Mouse (Mus musculus) heart, adult 2 months (tissue): Measurements from ENCODE around the gene Mcts2. TPM values are rescaled to one million over a fixed set of nuclear protein-coding genes. Genes with fewer than 3 reads are reported as not detected.
"Not testable (repeated sequence)": the region's sequence is repeated elsewhere in the genome, so short reads cannot be mapped to it uniquely, and the experiment has no call there.

Experiments
- DNase-seq, 2 experiments: peaks; one replicate each; pipeline ENCODE4 v3.0.0; 2021
- H3K27ac ChIP-seq: fragments of 200-600 bp; 2 replicates; pipeline ENCODE4 v1.8.1; 2022
- H3K27me3 ChIP-seq: fragments of 200-500 bp; 2 replicates; pipeline ENCODE4 v1.6.1; 2012; ENCODE audit warnings: mild to moderate bottlenecking, low read length, inconsistent platforms, mixed read lengths; ENCODE audit not compliant: control insufficient read depth, insufficient read depth
- H3K36me3 ChIP-seq: fragments of 200-500 bp; 2 replicates; pipeline ENCODE4 v1.6.1; 2012; ENCODE audit warnings: low read length, inconsistent platforms; ENCODE audit not compliant: control insufficient read depth, insufficient read depth
- H3K4me1 ChIP-seq: fragments of 200-500 bp; 2 replicates; pipeline ENCODE4 v1.6.1; 2011; ENCODE audit warnings: low read length; ENCODE audit not compliant: control insufficient read depth, insufficient read depth
- H3K4me3 ChIP-seq: fragments of 200-600 bp; 2 replicates; pipeline ENCODE4 v1.8.1; 2022
- H3K79me2 ChIP-seq: fragments of 200-500 bp; replicated peaks from 2 replicates; pipeline ENCODE4 v1.6.1; 2012; ENCODE audit warnings: mild to moderate bottlenecking, inconsistent platforms, low read length, moderate library complexity, mixed read lengths; ENCODE audit not compliant: control insufficient read depth, insufficient read depth
- H3K9ac ChIP-seq: fragments of 200-500 bp; 2 replicates; pipeline ENCODE4 v1.6.1; 2012; ENCODE audit warnings: low read depth, mild to moderate bottlenecking, control low read depth, inconsistent platforms, low read length, mixed read lengths
- CTCF ChIP-seq: fragments of 200-600 bp; IDR thresholded peaks from 2 replicates; pipeline ENCODE4 v1.8.1; 2022; ENCODE audit warnings: antibody characterized with exemption, mild to moderate bottlenecking, moderate library complexity
- EP300 ChIP-seq: fragments of 200-500 bp; IDR thresholded peaks from 2 replicates; pipeline ENCODE4 v1.6.1; 2011; ENCODE audit warnings: low read depth, low read length, control low read depth; ENCODE audit not compliant: insufficient read depth
- POLR2A ChIP-seq: fragments of 200-500 bp; IDR thresholded peaks from 2 replicates; pipeline ENCODE4 v1.6.1; 2011; ENCODE audit warnings: mild to moderate bottlenecking, low read depth, low read length, control low read depth; ENCODE audit not compliant: insufficient read depth
- WGBS: fragments of 180-500 bp; shearing (Covaris S2); methylation state at CpG from one replicate; pipeline ENCODE4 v1.1.7; 2018; 5-methylcytosine and 5-hydroxymethylcytosine counted together
- intact Hi-C: fragments of 180-260 bp; cut with DNase I; formaldehyde crosslinking; loops from one replicate; pipeline ENCODE4 v1.15.1; 2025
- polyA plus RNA-seq: library from polyadenylated mRNA; depleted of rRNA; stranded (reverse); fragments of >200 nt; gene quantifications from 2 replicates; pipeline ENCODE4 v1.2.3, GENCODE M21; 2012
- total RNA-seq, 2 experiments: library from RNA; stranded (reverse); gene quantifications; 2 replicates each; pipeline ENCODE4 v1.2.3; 2021

Mcts2 gene
- total and polyA plus RNA-seq, 3 experiments, result 8.6 to 18.2 (median 14.8) TPM

DNA sequence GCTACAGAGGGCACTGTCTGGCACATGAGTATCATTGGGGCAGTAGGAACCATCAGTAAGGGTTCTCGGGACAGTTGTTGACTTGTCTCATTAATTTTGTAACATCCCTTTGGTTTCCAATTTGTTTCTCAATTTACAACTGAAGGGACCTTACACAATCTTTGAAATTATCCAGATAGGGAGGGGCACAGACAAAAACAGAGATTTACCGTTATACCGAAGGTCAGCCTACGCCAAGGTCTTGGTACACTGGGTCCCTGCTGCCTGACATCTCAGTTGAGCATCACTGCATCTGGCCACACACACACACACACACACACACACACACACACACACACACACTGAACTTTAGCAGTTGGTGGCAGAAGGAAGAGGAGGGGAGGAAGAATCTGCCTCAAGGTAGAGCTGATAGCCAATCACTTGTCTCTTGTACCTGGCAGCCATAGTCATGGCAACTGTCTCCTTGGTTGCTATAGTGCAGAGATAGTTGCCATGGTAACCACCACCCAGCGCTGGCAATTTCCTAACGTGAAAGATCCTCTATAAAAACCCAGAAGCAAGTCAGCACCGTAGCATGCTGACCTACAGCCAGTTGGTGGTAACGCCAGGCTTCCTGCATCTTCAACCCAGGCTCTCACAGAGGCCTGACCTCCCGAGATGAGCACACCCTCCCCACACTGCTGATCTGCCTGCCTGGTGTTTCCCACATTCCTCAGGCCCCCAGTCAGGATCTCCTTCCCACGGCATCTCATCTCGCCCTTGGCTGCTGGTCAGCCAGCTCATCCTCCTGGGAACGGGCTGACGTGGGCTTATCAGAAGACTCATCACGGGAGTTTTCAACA, 32.7 kb upstream of the Mcts2 start:
- no peak for TF ChIP-seq EP300
- no peak for TF ChIP-seq POLR2A
- no peak for TF ChIP-seq CTCF

DNA sequence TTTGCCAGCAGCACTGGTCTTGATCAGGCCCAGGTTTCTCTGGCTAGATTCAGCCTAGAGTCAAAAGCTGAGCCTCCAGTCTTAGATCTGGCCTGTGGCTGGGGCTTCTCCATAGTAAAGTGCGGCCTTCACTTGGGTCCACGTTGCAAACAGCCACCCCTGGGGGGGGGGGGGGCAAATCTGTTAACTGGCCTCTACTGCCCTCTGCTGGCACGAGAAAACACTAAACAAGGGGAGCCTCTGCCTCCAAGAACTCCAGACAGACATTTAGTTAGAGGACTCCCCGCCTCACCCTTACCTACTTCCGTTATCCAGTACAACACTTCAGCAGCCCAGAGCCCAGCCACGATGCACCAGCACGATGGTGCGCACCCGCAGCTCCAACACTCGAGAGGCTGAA, 29.4 kb upstream of the Mcts2 start:
- 50% methylated on average over 10 of the region's 10 CpGs for WGBS

More for the DNA sequence above, 32.7 kb upstream of the Mcts2 start:
- Histone ChIP-seq H3K27me3 (no peaks in the 10 kb centered on the region), H3K9ac (no peak overlapping the region), H3K36me3 (no peaks in the 10 kb centered on the region), H3K4me1 (peaks cover 8% of the 10 kb centered on the region; the same call in 1 of the 2 replicates), H3K4me3 (no peak overlapping the region), H3K79me2 (no peaks in the 10 kb centered on the region), H3K27ac (peak overlapping the region; percentile 51; the same call in 1 of the 2 replicates)
- peak; percentile 51 to 69 for DNase-seq
- 33% methylated on average over 14 of the region's 14 CpGs for WGBS
- intact Hi-C loops, result no loop called here

DNA sequence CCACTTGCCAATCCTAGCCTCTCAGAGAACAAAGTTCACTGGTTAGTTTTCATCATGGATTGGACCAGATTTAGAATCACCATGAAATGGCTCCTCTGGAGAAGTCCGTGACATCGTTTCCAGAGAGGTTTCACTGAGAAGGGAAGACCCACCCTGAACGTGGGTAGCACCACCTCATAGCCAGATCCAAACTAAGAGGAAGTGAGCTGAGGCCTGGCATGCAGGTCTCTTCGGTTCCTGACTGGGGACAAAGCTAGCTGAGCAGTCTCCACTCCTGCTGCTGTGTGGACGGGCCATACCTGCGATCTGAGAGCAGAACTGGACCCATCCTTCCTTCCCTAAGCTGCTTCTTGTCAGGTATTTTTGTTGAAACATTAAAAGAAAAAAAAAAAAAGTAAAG, 25.7 kb upstream of the Mcts2 start:
- Histone ChIP-seq H3K4me1 (no peaks in the 10 kb centered on the region), H3K27ac (no peak overlapping the region), H3K27me3 (no peaks in the 10 kb centered on the region), H3K4me3 (no peak overlapping the region), H3K79me2 (no peaks in the 10 kb centered on the region), H3K9ac (no peak overlapping the region), H3K36me3 (no peaks in the 10 kb centered on the region)
- no peak for TF ChIP-seq CTCF
- no peak for TF ChIP-seq POLR2A
- no peak for TF ChIP-seq EP300
- 73% methylated on average over 6 of the region's 6 CpGs for WGBS
- intact Hi-C loops, result no loop called here
- DNase-seq, result no peak

More for the DNA sequence above, 29.4 kb upstream of the Mcts2 start:
- H3K36me3 ChIP-seq, result no peaks in the 10 kb centered on the region
- H3K9ac ChIP-seq, result no peak overlapping the region
- H3K4me3 ChIP-seq, result no peak overlapping the region
- peak in 1 of 2 experiments; percentile 47 for DNase-seq
- TF ChIP-seq POLR2A (no peak), CTCF (peak; percentile 75), EP300 (no peak)
- H3K27me3 ChIP-seq, result no peaks in the 10 kb centered on the region
- peaks cover 8% of the 10 kb centered on the region; the same call in 1 of the 2 replicates for H3K4me1 ChIP-seq
- H3K79me2 ChIP-seq, result no peaks in the 10 kb centered on the region
- no peak overlapping the region for H3K27ac ChIP-seq
- intact Hi-C loops, result loop anchor here (1.0 kb wide), 1 partner anchor 42 kb away; no protein-coding TSS in a partner anchor

DNA sequence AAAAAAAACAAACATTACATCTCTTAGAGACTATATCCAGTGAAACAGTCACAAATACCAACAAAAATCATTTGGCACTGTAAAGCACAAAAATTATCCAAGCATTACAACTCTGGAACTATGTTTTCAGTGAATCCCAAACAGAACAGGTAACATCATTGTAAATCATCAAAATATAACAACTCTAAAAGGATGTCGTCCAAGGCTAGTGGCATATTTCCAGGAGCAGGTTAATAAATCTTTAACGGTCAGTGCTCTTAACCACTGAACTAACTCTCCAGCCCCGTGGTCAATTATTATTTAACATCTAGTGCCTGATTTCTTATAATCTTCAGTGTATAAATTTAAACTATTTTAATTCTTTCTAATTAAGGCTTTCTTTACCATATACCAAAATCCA, 20.6 kb upstream of the Mcts2 start:
- intact Hi-C loops, H3K27me3 ChIP-seq, H3K79me2 ChIP-seq, H3K36me3 ChIP-seq, H3K27ac ChIP-seq, H3K4me3 ChIP-seq, H3K9ac ChIP-seq, DNase-seq, H3K4me1 ChIP-seq: not testable (repeated sequence)
- WGBS, result 71% methylated on average over 3 of the region's 3 CpGs

DNA sequence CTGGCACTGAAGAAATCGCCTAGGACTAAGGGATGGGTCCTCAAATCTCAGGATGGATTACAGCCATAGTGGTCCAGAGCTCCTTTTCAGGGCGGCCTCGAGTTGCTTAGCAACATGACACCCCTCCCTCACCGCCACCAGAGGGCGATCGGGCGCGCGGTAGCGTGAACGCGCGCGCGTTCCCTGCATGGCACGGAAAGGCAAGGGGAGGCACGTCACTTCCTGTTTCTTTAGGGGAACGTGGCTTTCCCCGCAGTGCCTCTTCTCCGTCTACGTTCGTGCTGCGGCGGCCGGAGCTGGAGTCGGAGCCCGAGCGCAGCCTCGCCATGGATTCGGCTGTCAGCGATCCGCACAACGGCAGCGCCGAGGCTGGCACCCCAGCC, 17.6 kb upstream of the Mcts2 start, which contains the start of gene H13:
H13 (plus strand) TSS at position 206 of the 383 bp plus-strand sequence.
- Histone ChIP-seq H3K4me3 (peak within 1 kb of the TSS; percentile 80), H3K36me3 (no peaks in the 10 kb centered on the region), H3K9ac (peak within 1 kb of the TSS; percentile 88), H3K4me1 (peaks cover 16% of the 10 kb centered on the region), H3K27me3 (no peaks in the 10 kb centered on the region), H3K79me2 (no peaks in the 10 kb centered on the region; the same call in 1 of the 2 replicates), H3K27ac (peak within 1 kb of the TSS; percentile 90)
- peak; percentile 94 for DNase-seq
- intact Hi-C loops, result no loop called here
- WGBS, result 1% methylated on average over 35 of the region's 35 CpGs
- TF ChIP-seq EP300, result peak; percentile 71; the same call in 1 of the 2 replicates
- TF ChIP-seq POLR2A, result peak; percentile 95
- TF ChIP-seq CTCF, result no peak; the same call in 1 of the 2 replicates

DNA sequence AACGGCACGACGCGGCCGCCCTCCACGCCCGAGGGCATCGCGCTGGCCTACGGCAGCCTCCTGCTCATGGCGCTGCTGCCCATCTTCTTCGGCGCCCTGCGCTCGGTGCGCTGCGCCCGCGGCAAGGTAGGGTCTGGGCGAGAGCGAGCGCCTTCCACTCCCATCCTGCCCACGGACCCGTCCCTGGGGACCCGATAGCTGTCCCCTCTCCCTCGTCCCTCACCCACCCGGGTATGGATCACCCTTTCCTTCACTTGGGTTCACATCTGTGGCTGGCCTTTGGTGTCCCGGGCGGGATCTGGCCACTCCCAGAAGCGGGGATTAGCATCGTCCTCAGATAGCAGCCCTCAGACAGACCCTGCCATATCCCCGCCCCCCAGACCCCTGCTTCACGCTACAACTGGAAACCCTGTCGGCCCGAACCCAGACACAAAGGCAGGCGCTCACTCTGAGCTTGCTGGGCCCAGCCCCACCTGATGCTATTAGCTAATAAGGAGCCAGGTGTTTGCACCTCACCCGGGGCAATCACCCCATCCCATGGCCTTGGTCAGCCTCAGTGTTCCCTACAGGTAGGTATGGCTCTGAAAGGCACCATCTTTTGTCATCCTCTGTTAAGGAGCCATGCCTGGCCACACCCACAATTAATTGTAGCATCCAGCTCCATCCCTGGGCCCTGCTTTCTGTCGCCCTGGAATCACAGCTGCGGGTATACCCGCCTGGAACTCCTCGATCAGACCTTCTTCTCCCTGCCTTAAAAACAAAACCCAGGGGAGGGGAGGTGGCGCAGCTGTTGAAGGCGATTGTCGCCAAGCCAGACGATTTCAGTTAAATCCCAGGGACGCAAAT, 17.0 kb upstream of the Mcts2 start:
- H3K27me3 ChIP-seq, result no peaks in the 10 kb centered on the region
- peak; percentile 31 to 38 for DNase-seq

More for the DNA sequence above, 17.0 kb upstream of the Mcts2 start:
- Histone ChIP-seq H3K4me3 (peak overlapping the region; percentile 80), H3K4me1 (peaks cover 16% of the 10 kb centered on the region), H3K9ac (peak overlapping the region; percentile 88), H3K79me2 (no peaks in the 10 kb centered on the region; the same call in 1 of the 2 replicates), H3K36me3 (no peaks in the 10 kb centered on the region), H3K27ac (peak overlapping the region; percentile 90)
- 1% methylated on average over 46 of the region's 46 CpGs for WGBS
- intact Hi-C loops, result loop anchor here (5.0 kb wide), 1 partner anchor 177 kb away; the partner anchor contains the start of gene Tpx2
- TF ChIP-seq CTCF (no peak), POLR2A (no peak), EP300 (no peak)
